Mouse (Mus musculus) right cerebral cortex, postnatal 10 days (tissue): ENCODE data around the gene Ctla4.

Source experiments
- DNase-seq, 2 experiments: peaks; one replicate each; pipeline ENCODE4 v3.0.0; 2021; ENCODE audit warnings: low spot score in 2 of 2

Gene Ctla4

DNA sequence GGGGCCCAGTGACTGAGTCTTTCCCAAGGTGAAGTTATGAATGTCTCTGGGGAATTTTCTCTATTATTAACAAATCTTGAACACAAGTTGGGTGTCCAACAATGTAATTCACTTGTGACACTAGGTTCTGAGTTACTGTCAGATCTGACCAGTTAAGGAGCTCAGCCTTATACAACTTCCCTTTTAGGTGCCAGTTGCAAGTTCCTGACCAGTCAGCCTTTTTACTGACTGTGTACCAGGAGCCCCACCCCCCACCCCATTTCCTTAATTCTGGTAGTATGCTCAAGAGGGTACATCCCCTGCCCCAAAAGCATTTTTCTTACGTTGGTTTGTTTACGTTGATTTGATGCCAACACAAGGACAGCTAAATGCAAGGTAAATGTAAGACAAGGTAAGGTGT, 21.6 kb upstream of the Ctla4 start:
- DNase-seq: no peak

DNA sequence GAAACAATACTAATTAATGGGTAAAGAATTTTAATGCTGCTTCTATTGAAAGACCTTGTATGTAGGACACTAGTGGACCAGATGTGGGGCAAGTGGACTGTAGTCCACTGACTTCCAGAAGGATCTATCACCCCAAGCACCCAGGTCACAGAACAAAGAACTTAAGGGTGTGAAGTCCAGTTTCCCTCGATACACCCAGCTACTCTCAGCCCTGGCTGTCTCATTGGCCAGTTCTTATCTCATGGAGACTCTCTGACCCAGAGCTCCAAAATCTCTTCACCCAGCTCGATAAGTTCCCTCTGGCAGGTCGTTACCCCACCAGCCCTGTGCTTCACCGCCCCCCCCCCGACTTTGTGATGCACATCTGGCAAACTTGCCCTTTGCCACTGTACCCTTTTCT, 20.8 kb upstream of the Ctla4 start:
- DNase-seq: no peak

DNA sequence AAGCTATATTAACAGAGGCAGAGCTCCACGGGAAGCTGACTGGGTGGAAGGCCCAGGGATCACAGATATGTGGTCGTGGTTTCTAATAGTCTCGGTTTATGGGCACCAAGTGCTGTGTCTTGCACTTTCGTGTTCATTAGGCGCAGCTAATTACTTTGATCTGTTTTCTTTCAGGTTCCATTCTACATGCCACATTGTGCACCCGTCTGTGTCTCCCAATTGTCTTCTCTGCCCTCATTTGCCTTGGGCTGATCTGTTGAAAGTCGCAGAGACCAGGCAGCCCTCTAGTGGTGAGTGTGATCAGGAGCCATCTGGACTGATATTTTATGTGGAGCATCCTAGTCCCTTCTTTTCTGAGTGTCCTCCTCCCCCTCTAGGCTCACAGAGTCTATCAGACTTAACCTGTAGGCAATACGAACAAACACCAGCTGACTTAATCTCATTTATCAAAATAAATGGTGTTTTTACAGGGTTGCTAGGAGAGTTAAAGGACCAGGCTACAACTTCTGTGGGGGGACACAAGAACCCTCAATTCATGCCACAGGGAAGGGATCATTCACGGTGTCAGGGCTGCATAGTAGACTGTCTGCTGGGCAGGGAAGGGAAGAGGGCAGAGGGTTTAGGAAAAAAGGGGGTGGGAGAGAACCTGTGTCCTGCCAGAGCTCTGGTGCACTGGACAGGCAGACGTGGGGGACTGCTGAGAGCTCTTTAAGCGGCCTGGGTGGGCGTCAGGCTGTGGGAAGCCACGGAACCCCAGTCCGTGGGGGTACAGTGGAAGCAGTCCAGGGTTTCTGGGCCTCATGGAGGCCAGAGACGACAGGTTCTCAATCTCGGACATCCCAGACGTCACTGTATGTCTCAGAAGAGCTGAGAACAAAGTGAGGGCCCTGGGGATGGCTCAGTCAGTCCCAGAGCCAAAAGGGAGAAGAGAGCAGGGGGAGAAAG, 18.2 kb upstream of the Ctla4 start:
- DNase-seq: peak; percentile 74 to 77

DNA sequence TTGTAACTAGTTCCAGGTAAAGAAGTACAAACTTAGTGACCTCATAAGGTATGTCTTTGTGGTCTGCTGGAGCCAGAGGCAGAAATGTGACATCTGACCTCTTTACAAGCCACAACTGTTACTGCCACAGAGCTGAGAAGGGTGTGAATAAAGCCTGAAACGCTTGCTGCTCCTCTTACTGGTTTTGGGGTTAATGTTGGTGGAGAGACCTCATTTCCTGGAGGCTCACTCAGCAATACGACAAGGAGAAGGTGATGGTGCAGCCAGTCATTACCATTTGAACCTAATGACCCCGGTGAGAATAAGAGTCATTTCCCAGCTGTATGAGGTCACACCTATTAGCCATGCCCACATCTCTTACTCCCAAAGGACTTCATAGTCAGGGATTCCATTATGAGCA, 11.5 kb upstream of the Ctla4 start:
- no peak for DNase-seq

DNA sequence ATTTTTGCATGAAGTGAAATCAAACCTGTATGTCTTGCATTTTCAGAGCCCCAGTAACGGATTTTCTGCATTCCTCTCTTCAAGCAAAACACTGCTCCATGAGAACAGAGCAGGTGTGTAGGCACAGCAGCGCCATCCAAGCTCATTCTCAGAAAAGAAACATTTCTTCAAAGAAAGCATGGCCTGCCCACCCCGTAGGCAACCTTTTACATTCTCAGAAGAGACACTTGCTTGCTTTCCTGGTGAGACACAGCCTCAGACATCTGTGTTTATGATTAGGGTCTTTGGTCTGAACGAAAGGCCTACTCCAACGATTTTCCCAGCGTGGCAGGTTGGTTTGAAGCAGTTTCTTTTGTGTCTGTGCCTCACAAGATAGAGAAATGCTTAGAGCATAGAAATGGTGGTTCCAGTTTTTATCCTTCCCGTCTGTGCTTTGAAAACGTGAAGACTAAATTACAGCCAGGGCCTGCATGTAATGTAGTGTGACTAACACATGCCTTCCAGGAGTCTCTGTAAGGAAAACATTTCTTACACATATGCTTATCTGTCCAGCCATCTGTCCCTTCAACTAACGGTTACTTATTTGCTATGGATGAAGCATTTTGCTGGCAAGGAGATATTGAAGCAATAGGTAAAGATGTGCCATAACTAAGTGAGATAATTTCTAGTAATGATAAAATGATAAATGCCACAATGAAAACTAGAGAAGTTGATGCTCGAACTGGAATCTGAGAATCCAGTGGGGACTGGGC, 6.5 kb upstream of the Ctla4 start:
- no peak for DNase-seq

DNA sequence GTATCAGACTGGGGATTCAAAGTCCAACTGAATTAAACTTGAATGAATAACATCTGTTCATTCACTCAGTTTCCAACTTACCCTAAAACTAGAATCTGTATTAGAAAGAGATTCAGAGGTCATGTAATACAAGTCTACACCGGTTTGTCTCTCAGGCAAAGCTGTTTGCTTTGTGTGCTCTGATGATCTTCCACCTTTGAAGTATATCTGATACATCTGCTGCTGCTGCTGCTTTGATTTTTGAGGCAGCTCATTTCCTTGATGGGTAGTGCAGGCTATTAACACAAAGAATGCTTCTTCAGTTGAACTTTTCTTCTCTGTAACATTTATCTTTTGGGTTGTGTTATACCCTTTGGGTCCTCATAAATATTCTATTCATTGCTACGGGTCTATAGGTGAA, 4.0 kb upstream of the Ctla4 start:
- no peak for DNase-seq

DNA sequence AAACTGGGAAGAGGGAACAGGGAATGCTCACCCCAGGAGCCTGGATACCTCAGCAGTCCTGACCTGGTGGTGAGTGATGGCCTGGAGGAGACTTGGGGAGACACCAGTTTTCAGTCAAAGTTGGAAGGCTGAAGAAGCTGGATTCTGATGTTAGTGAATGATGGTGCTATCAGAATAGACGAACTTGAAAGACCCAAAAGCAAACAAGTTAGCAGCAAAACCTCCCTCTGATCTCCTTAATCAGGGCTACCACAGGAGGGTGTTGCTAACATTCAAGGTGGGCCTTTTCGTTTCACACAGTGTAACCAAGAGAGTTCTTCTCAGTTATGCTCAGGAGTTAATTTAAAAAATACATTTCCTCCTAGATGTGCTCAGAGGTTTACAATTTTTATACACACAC, 3.5 kb upstream of the Ctla4 start:
- no peak for DNase-seq

DNA sequence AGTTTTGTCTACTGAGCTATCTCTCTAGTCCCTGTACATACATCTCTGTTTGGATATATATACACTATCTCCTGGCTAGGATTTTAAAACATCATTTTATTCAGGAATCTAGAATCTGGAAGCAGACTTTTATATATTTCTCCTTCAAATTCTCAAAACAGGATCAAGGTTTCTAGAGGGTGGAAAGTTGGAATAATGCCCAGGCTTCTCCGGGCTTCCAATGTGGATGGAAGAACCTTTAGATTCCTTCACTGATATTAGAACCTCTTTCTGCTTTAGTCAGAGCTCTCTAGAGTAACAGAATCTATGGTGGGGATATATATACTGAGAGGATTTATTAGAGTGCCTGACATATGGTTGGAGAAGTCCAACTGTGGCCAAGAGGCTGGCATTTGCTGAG, 2.2 kb upstream of the Ctla4 start:
- DNase-seq: no peak

DNA sequence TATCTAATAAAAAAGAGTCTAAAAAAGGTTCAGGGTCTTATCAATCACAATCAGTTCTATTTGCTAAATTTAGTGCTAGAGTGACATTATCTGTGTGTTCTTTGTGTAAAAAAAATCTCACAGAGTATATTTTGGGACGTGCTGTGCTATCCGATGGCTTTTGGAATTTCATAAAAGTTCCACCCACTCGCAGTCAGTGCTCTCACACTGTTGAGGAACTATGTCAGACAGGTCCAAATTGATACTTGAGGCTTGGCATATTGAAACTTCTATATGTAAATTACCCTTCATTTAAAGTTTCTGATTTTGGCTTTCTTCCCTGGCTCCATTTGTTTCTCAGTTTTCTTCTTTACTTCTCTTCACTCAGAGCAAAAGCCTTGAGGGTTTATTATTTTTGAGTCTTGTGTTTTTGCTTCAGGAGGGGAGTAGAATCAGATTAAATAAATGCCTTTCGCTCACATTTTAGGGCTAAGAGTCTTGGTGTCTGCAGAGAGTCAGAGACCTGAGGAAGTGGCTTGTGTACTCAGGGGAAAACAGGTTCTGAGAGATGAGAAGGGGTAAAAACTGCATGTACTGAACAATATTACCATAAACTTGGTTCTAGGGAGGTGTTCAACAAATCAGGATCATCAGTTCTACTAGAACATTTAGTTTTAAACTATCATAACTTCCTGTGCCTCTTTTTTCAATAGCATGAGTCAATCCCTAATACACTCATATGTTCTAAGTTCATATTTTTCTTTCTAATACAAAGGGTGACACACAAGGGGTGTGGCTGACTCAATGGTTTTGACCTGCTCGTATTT, 11.5 kb downstream of the Ctla4 start:
- DNase-seq: peak in 1 of 2 experiments; percentile 43

DNA sequence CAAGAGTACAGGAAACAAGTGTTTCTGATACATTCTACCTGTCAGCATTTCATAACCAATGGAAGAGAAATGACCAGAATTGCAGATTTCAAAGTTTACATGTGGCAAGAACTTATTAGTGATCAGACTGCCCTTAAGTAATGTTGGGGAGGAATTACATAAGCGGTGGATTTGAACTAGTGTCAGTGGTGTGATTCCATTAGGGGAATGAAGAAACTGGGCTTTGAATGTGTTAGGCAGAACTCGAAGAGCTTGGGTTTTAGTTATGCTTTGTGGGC, 12.1 kb downstream of the Ctla4 start:
- no peak for DNase-seq

DNA sequence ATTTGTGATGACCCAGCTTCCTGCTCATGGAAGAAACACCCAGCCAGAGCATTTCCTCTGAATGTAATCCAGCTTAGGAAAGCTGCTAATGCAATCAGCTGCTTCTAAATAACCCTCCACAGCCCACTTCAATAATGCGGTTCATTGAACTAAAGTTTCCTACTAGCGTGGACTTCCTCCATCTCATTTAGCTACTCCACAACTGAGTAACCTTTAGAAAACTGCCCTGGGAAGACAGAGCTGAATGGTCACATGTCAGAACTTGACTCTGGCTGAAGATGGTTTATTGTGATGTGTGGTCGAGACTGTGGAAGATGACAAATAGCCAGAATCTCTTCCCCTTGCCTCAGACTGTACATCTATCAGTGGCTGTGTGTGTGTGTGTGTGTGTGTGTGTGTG, 12.4 kb downstream of the Ctla4 start:
- DNase-seq: no peak

DNA sequence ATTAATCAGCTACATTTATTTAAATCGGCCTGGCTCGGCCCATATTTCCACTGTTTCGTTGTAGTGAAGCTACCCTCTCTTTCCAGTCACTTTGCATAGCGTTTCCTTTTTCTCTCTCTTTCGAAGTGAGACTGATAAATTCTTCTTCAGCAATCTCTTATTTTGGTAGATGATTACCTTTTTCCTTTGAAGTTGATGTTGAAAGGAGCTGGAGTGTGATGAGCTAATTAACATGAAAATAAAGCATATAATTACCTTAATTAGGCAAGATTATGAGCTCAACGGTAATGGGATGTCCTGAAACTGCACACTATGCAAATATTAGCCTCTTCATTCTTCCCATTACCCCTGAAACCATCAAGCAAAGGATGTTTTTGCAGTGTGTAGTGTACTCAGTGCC, 15.7 kb downstream of the Ctla4 start:
- peak; percentile 33 to 48 for DNase-seq

DNA sequence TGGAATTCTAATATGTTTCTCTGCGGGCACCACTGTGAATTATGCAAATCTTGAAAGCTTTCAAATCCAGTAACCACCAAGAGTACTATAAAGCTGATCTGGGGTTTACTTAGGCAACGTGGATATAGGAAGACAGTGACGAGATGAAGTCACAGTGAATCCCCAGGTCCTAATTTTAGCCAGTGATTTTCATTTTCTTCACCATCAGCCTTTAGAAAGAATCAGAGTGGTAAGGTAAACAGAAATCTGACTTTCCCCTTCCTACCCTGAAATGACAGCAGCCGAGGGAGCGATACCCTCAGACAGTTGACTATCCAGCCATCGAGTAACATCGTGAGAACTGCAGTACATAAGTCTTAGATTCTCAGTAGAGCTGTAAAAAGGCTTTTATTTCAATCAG, 16.3 kb downstream of the Ctla4 start:
- DNase-seq: no peak

DNA sequence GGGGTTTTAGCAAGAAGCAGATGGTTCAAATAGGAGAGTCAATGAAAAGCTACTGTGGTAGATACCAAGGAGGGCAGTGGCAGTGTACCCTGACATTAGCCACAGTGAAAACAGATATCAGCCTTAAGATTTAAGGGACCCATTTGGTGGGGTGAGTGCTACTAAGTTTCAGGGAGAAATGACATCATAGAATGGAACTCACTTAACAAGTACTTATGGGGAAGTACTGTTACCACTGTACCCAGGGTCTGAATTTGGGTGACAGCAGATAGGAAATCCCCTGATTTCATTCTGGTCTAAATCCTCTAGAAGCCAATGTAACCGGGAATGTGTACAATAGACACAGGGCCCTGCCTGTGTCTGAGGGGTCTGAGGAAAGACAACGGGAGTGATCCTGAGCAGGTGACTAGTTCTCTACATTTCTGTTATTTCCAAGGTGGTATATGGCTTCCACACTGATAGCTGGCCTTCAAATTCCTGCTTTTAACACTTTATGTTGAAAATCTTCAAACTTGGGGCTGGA, 17.7 kb downstream of the Ctla4 start:
- DNase-seq: no peak

DNA sequence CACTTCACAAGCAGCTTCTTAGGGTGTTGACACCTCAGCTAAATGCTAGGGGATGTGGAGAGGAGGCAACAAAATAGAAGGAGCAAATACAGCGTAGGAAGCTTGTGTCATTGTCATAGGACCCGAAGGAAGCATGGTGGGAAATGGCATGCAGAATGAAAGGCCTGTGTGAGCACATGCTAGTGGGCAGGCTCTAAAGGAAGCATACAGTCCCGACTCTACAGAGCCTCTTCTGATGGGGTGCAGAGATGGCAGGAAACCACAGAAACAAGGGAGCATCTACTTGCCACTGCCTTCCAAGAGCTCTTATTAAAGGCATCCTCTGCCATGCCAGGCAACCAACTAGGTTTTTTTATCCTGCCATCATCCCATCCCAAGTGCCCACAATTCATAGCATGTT, 20.7 kb downstream of the Ctla4 start:
- DNase-seq: no peak

DNA sequence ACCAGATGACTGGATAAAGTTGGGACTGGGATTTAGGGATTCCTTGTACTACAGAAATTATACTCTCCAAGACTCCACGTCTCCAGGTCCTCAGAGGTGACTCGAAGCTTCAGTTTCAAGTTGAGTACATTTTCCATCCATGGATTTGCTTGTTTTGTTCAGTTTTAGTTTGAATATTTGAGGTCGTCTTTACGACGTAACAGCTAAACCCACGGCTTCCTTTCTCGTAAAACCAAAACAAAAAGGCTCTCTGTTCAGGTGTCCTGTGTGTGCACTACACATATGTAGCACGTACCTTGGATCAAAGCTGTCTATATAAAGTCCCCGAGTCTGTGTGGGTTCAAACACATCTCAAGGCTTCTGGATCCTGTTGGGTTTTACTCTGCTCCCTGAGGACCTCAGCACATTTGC, 22.0 kb downstream of the Ctla4 start:
- no peak for DNase-seq

DNA sequence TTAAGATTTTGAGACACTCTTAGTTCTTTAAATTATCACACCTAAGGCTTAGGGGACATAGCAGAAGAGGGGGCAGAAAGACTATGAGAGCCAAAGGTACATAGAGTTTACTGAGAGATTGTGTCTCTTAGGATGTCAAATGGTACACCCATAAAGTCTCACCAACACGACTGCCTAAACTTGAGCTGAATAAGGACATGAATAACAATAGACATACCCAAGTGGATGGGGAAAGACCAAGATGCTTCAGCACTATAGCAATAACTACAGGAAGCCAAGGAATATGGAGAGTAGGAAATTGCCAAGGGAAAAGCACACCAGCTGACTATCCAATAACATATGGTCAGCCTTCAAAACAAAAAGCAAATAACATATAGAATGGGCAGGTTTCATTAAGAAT, 22.9 kb downstream of the Ctla4 start:
- DNase-seq: no peak

DNA sequence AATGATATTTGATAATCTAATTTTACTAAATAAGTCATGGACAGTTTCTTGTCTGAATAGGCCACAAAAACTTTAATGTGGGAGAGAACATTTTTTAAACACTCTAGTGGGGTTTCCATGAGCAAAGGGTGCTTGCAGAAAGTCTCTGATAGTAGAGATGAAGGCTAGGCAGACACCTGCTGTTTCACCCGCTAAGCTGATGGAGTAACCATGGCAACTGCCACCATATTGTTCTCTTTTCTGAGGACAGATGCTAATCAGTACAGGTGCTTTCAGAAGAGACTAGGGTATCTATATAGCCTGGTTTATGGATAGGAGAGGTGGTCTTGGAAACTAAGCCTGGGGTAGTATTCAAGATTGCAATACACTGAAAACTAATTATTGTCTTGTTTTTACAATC, 24.0 kb downstream of the Ctla4 start:
- no peak for DNase-seq

DNA sequence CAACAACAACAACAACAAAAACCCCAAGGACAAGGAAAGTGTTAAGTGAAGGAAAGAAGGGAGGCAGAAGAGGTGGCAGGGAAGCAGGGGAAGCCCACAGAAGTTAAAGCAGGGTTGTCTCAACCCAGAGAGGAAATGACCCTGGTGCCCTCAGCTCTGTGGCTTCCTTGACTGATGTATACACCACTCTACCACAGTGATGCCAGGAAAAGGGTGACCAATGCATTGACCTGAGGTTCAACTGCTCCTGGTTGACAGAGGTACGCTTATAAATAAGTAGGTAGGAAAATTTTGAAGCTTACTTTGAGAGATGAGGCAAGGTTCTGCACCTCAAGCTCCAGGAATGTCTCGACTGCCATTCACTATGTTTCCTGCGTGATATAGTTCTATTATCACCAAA, 24.8 kb downstream of the Ctla4 start:
- no peak for DNase-seq

DNA sequence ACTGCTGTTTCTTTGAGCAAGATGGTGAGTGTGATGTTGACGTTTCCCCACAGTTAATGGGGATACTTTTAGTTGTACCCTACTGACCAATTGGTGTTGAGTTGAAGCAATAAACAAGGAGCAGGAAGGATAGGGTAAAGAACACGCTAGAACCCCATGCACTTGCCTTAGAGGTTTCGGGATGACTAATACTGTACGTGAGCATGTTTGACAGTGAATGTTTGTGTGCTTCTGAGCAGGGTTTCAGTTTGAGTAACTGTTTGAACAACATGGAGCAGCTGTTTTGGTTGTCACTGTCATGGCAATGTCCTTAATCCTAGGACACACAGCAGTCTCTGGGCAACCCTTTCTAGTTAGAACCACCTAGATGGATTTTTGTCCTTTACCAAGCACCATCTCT, 26.5 kb downstream of the Ctla4 start:
- DNase-seq: no peak

DNA sequence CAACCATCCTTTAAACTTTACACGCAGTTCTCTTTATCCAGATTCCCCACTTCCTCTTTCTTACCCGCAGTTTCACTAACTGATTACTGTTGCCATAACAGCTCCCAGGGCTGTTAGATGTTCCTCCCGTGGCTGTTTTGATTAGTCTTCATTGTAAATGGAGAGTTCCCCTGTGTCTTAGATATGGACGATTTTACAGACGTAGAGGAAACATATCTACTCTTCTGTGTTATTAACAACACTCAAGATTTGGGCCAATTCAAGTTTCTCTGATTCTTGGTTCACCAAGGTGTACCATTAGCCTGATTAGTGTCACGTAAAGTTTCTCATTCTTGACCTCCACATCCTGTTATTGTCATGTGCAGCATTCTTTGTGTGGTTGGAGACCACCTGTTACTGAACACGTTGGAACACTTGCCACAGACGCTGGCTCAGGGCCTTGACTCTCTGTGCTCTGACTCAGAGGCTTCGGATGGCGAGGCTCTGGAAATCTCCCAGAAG, 29.5 kb downstream of the Ctla4 start:
- no peak for DNase-seq
